Mouse (Mus musculus): ENCODE measurements around the gene Spata6. TPM values are rescaled to one million over a fixed set of nuclear protein-coding genes. Genes with fewer than 3 reads are reported as not detected.

Gene Spata6
- total RNA-seq, 2 experiments from 2014 or later = 4.3 to 4.9 TPM

DNA sequence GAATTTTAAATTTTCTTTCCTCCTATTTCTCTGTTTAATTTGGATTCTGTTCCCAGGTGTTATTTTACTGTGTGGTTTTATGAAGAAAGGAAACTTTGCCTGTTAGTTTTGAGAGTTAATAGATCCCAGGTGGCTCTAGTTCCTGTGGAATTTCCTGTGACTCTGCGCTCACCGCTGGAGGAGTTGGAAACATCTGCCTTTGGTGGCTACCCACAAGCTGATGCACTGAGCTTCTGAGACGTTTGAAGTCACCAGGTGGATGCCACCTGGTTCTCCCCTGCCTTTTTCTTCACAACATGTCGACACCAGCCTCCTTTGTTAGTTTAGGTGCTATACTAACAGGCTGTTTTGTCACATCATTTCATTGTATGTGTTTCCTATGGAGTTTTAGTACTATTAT, 97.7 kb downstream of the Spata6 start:
- no peak for DNase-seq (ENCODE audit: low spot score in 2 of 2)

DNA sequence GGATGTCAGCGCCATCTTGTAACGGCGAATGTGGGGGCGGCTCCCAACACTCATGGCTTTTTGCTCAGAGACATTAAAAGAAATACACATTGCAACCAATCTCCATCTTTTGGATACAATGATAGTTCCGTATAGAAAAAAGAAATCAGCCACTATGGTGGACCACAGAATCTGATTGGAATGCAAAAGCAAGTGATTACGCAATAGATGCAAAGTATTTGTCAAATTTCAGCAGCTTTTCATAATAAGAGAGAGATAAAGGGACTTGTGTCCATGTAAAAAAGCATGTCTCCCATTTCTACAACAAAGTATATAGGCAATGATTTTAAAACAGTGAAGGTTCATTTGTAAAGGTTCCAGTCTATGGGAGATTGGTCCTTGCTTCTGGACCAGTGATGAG, 119.1 kb downstream of the Spata6 start:
- no peak for DNase-seq (ENCODE audit: low spot score in 2 of 2)

- DNase-seq (ENCODE audit: low spot score in 2 of 2) = no peak
Measured at GRCm38 (mm10) chr4:111852626-111853025, 132.8 kb downstream of the Spata6 start.

DNA sequence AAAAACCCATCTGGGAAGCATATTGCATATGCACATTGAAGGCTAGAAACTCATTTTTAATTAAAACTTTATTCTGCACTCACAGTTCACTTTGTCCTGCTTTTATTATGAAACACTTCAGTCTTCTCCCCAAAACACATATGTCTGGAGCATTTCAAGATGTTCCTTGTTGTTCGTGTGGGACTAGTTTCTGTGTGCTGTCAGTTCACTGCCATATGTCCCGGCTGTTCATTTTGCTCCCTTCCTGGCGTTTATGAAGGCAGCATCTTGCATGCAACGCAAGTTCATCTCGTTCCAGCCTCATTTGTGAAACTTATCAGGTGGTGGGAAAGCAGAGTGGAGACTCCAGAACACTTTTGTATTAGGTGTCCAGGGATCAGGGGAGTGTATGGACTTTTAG, 146.9 kb downstream of the Spata6 start:
- peak in 1 of 2 experiments; percentile 45 for DNase-seq (ENCODE audit: low spot score in 2 of 2)

DNA sequence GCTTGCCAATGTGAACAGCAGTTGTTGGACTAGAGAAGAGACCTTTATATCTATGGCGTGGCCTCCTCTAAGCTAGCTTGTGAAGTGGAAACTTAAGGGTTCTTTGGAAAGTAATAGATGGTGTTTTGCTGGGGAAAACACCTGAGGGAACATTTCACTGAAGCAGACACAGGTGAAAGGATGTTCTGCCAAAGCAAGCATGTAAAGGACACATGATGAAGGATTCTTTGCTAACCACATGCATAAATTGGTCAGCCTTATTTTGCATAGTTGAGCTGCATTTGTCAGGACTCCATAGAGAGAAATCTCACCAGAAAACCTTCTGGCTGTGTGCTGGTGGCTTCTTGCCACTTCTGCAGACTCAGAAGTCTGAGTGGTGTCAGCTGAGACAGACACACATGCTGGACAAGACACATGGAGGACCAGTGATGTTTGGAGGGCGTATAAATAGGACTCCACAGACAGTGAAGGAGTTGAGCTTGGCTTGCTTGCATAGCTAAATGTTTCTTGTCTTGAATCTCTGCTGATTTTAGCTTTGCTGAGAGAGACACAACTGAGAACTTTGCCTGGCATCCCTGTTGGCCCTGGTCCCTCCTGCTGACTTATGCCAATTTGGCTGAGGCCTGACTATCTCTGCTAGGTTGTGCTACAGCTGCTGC, 148.1 kb downstream of the Spata6 start:
- peak; percentile 18 to 24 for DNase-seq (ENCODE audit: low spot score in 2 of 2)

Other genes with a start within 250 kb of the Spata6 start
- gene Slc5a9, start 182.9 kb downstream of the Spata6 start, total RNA-seq (2021) = not detected
- not detected for gene Skint8, start 199.4 kb downstream of the Spata6 start, total RNA-seq (2021)